Mouse (Mus musculus): ENCODE data around the gene Cdhr5.

GRCm38 (mm10) chr7:141261480-141261879, 15.1 kb downstream of the Cdhr5 start:
- no peak for TF ChIP-seq EP300 (IDR thresholded peaks at IDR 0.05; ENCODE audit: low read depth)
- TF ChIP-seq CTCF (IDR thresholded peaks at IDR 0.05; ENCODE audit: low read depth), result no peak

Data from heart, postnatal 0 days (tissue).